Mouse (Mus musculus): Measurements from ENCODE around the gene Ociad1. TPM values are rescaled to one million over a fixed set of nuclear protein-coding genes. Genes with fewer than 3 reads are reported as not detected.

The Ociad1 gene
- total RNA-seq (2014; fragmentation: Nextera tagmentation) (311 and 324 TPM in 2 replicates), total RNA-seq (2017) (223 and 231 TPM in 2 replicates), polyA plus RNA-seq (2012) (93.3 and 121 TPM in 2 replicates)

GRCm38 (mm10) chr5:73292502-73293457 lies at the start of gene Ociad1:
Gene Ociad1 (plus strand): TSS chr5:73292784.
- Histone ChIP-seq H3K27me3 (ENCODE audit: insufficient read depth, low read length) (no peaks in the 10 kb centered on the region), H3K9me3 (replicated peaks) (no peaks in the 10 kb centered on the region), H3K4me3 (ENCODE audit: low read depth, low read length) (peak within 1 kb of the TSS; percentile 98), H3K4me1 (ENCODE audit: insufficient read depth, low read depth, low read length) (peaks cover 59% of the 10 kb centered on the region), H3K36me3 (replicated peaks) (peaks cover 24% of the 10 kb centered on the region)
- DNase-seq (ENCODE audit: low spot score) (peak; percentile 87), ATAC-seq (ENCODE audit: extremely low read depth, insufficient number of reproducible peaks, low FRiP score, poor library complexity, severe bottlenecking) (peak; percentile 97)
- no peak for TF ChIP-seq GATA1 (IDR thresholded peaks at IDR 0.05; ENCODE audit: borderline replicate concordance, low read length)
- TF ChIP-seq POLR2AphosphoS5 (IDR thresholded peaks at IDR 0.05; ENCODE audit: insufficient replicate concordance, low read depth, low read length): no peak
- no peak for TF ChIP-seq CTCF (IDR thresholded peaks at IDR 0.05; ENCODE audit: low read depth, low read length)
- TF ChIP-seq TAL1 (conservative IDR thresholded peaks at IDR 0.05; ENCODE audit: low read depth, low read length): no peak
- TF ChIP-seq GATA2 (IDR thresholded peaks at IDR 0.05; ENCODE audit: borderline replicate concordance, low read depth, low read length): no peak

DNA sequence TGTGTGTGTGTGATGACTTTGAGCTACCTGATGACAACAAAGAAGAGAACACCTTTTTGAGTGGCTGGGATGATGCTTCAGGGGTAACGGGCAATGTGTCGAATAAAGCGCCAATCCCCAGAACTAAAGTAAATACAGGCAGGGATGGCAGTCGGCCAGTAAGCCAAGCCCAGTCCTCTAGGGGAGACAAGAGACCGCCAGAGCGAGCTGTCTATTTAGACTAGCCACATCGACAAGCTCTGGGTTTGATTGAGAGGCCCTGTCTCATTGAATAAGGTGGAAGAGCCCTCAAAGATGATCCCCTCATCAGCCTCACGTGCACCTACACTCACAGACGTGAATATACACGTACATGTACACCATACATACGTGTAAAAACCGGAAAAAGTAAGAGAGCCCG lies 48.2 kb upstream of the Ociad1 start:
- ATAC-seq (ENCODE audit: extremely low read depth, insufficient number of reproducible peaks, low FRiP score, poor library complexity, severe bottlenecking): no peak
- peaks cover 76% of the 10 kb centered on the region for H3K4me1 ChIP-seq (ENCODE audit: insufficient read depth, low read depth, low read length)
- TF ChIP-seq GATA1 (IDR thresholded peaks at IDR 0.05; ENCODE audit: borderline replicate concordance, low read length): no peak
- no peak for TF ChIP-seq GATA2 (IDR thresholded peaks at IDR 0.05; ENCODE audit: borderline replicate concordance, low read depth, low read length)
- no peak for TF ChIP-seq CTCF (IDR thresholded peaks at IDR 0.05; ENCODE audit: low read depth, low read length)
- no peak for TF ChIP-seq POLR2AphosphoS5 (IDR thresholded peaks at IDR 0.05; ENCODE audit: insufficient replicate concordance, low read depth, low read length)
- no peak for TF ChIP-seq TAL1 (conservative IDR thresholded peaks at IDR 0.05; ENCODE audit: low read depth, low read length)
- DNase-seq (ENCODE audit: low spot score): no peak
- no peaks in the 10 kb centered on the region for H3K27me3 ChIP-seq (ENCODE audit: insufficient read depth, low read length)
- no peak overlapping the region for H3K4me3 ChIP-seq (ENCODE audit: low read depth, low read length)
- no peaks in the 10 kb centered on the region for H3K9me3 ChIP-seq (replicated peaks)
- peaks cover 65% of the 10 kb centered on the region for H3K36me3 ChIP-seq (replicated peaks)

DNA sequence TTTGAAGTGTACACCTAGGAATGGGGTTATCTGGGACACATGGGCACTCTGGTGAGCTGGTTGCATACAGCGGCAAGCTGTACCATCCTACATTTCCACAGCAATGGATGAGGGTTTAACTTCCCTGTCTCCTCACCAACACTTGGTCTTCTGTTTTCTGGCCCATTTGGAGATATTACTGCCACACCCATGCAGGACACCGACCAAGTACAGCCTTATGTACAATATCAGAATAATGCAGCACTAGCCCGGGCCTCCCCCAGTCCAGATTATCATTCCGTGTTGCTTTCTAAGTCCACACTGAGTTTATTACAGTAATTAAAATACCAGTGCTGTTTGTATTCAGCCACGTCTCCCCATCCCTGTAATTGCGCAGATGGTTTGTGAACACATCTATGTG lies 46.2 kb upstream of the Ociad1 start:
- Histone ChIP-seq H3K9me3 (replicated peaks) (no peaks in the 10 kb centered on the region), H3K4me3 (ENCODE audit: low read depth, low read length) (no peak overlapping the region), H3K27me3 (ENCODE audit: insufficient read depth, low read length) (no peaks in the 10 kb centered on the region), H3K4me1 (ENCODE audit: insufficient read depth, low read depth, low read length) (peaks cover 81% of the 10 kb centered on the region), H3K36me3 (replicated peaks) (peaks cover 69% of the 10 kb centered on the region)
- DNase-seq (ENCODE audit: low spot score) (no peak), ATAC-seq (ENCODE audit: extremely low read depth, insufficient number of reproducible peaks, low FRiP score, poor library complexity, severe bottlenecking) (no peak)
- no peak for TF ChIP-seq CTCF (IDR thresholded peaks at IDR 0.05; ENCODE audit: low read depth, low read length)
- TF ChIP-seq POLR2AphosphoS5 (IDR thresholded peaks at IDR 0.05; ENCODE audit: insufficient replicate concordance, low read depth, low read length): no peak
- no peak for TF ChIP-seq GATA1 (IDR thresholded peaks at IDR 0.05; ENCODE audit: borderline replicate concordance, low read length)
- no peak for TF ChIP-seq TAL1 (conservative IDR thresholded peaks at IDR 0.05; ENCODE audit: low read depth, low read length)
- no peak for TF ChIP-seq GATA2 (IDR thresholded peaks at IDR 0.05; ENCODE audit: borderline replicate concordance, low read depth, low read length)

DNA sequence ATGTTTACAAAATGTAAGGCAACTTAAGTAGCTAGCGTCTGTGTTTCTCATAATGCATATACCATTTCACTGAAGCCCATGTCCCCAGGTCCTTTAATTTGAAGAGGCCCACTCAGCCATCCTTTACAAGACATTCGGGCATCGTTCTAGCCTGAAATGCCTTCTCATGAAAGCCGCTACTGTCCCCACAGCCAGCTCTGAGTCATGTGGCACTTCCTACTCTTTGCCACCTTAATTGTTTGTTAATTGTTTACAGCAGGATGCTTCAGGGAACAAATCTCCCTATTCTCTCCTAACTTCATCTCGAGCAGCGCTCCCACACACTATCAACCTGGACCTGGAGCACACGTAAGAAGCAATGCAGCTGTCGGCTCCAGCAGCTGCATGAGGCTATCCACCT lies 44.4 kb upstream of the Ociad1 start:
- TF ChIP-seq GATA2 (IDR thresholded peaks at IDR 0.05; ENCODE audit: borderline replicate concordance, low read depth, low read length) (no peak), CTCF (IDR thresholded peaks at IDR 0.05; ENCODE audit: low read depth, low read length) (no peak), TAL1 (conservative IDR thresholded peaks at IDR 0.05; ENCODE audit: low read depth, low read length) (no peak), GATA1 (IDR thresholded peaks at IDR 0.05; ENCODE audit: borderline replicate concordance, low read length) (no peak), POLR2AphosphoS5 (IDR thresholded peaks at IDR 0.05; ENCODE audit: insufficient replicate concordance, low read depth, low read length) (no peak)
- H3K4me1 ChIP-seq (ENCODE audit: insufficient read depth, low read depth, low read length): peaks cover 81% of the 10 kb centered on the region

DNA sequence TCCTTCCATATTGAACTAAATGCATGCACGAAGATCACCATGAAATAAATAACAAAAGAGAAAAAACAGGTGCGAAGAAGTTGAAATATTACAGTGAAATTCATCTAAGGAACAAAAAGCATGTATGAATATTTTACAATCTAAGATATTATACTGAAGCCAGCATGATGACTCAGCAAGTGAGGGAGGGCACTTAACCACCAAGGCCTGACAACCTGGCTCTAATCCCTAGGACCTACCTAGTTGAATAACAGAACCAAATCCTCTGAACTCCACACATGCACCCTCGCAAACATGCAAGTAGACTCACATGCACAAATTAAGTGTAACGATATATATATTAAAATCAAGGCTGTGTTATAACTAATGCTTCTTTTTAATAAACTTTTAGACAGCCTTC lies 43.2 kb upstream of the Ociad1 start:
- Histone ChIP-seq H3K9me3 (replicated peaks) (no peaks in the 10 kb centered on the region), H3K27me3 (ENCODE audit: insufficient read depth, low read length) (no peaks in the 10 kb centered on the region), H3K4me3 (ENCODE audit: low read depth, low read length) (no peak overlapping the region; the same call in 1 of the 2 replicates), H3K36me3 (replicated peaks) (peaks cover 58% of the 10 kb centered on the region), H3K4me1 (ENCODE audit: insufficient read depth, low read depth, low read length) (peaks cover 84% of the 10 kb centered on the region)
- TF ChIP-seq GATA1 (IDR thresholded peaks at IDR 0.05; ENCODE audit: borderline replicate concordance, low read length) (no peak), POLR2AphosphoS5 (IDR thresholded peaks at IDR 0.05; ENCODE audit: insufficient replicate concordance, low read depth, low read length) (no peak), CTCF (IDR thresholded peaks at IDR 0.05; ENCODE audit: low read depth, low read length) (no peak), GATA2 (IDR thresholded peaks at IDR 0.05; ENCODE audit: borderline replicate concordance, low read depth, low read length) (no peak)
- DNase-seq (ENCODE audit: low spot score) (no peak), ATAC-seq (ENCODE audit: extremely low read depth, insufficient number of reproducible peaks, low FRiP score, poor library complexity, severe bottlenecking) (no peak)

More for the DNA sequence above, 44.4 kb upstream of the Ociad1 start:
- no peaks in the 10 kb centered on the region for H3K9me3 ChIP-seq (replicated peaks)
- H3K27me3 ChIP-seq (ENCODE audit: insufficient read depth, low read length): no peaks in the 10 kb centered on the region
- no peak overlapping the region for H3K4me3 ChIP-seq (ENCODE audit: low read depth, low read length)
- peaks cover 65% of the 10 kb centered on the region for H3K36me3 ChIP-seq (replicated peaks)
- DNase-seq (ENCODE audit: low spot score) (no peak), ATAC-seq (ENCODE audit: extremely low read depth, insufficient number of reproducible peaks, low FRiP score, poor library complexity, severe bottlenecking) (no peak)

DNA sequence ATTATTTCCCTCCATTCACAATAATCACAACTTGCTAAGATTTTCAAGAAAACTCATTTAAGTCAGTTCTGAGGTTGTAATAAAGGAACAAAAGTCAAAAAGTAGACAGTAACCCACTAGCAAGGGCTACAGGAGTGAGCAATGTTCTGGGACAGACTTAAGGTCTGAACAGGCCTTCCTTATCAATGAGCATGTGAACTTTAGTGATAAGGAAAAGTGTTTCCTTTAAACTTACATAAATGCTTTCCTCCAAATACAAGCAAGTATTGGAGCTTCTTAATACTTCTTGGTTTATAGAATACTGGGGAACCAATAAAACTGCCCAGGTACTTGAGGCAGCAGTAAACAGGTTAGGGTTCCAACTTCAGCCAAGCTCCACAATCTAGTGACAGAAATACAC lies 39.8 kb upstream of the Ociad1 start:
- Histone ChIP-seq H3K9me3 (replicated peaks) (no peaks in the 10 kb centered on the region), H3K27me3 (ENCODE audit: insufficient read depth, low read length) (no peaks in the 10 kb centered on the region), H3K4me3 (ENCODE audit: low read depth, low read length) (peak overlapping the region; percentile 51; the same call in 1 of the 2 replicates), H3K36me3 (replicated peaks) (peaks cover 34% of the 10 kb centered on the region), H3K4me1 (ENCODE audit: insufficient read depth, low read depth, low read length) (peaks cover 73% of the 10 kb centered on the region)
- TF ChIP-seq CTCF (IDR thresholded peaks at IDR 0.05; ENCODE audit: low read depth, low read length) (no peak), TAL1 (conservative IDR thresholded peaks at IDR 0.05; ENCODE audit: low read depth, low read length) (peak; percentile 56)
- peak; percentile 21 for DNase-seq (ENCODE audit: low spot score)
- ATAC-seq (ENCODE audit: extremely low read depth, insufficient number of reproducible peaks, low FRiP score, poor library complexity, severe bottlenecking): peak; percentile 23; the same call in 1 of the 2 replicates

Data from G1E (cell line).